Mouse (Mus musculus) bone marrow, adult 2 months (tissue): Measurements from ENCODE around the gene Dusp28.
A peak's percentile ranks its signal among the peaks of the same experiment; 100 is the strongest.

Experiments used
- CTCF ChIP-seq: fragments of 200-500 bp; IDR thresholded peaks from 2 replicates; pipeline ENCODE4 v1.5.1; 2011; ENCODE audit warnings: low read length, control low read depth; ENCODE audit not compliant: control insufficient read depth, insufficient read depth
- POLR2A ChIP-seq: fragments of 200-500 bp; IDR thresholded peaks from 2 replicates; pipeline ENCODE4 v1.6.1; 2011; ENCODE audit warnings: low read depth, mild to moderate bottlenecking, control low read depth, low read length, borderline replicate concordance; ENCODE audit not compliant: control insufficient read depth

DNA sequence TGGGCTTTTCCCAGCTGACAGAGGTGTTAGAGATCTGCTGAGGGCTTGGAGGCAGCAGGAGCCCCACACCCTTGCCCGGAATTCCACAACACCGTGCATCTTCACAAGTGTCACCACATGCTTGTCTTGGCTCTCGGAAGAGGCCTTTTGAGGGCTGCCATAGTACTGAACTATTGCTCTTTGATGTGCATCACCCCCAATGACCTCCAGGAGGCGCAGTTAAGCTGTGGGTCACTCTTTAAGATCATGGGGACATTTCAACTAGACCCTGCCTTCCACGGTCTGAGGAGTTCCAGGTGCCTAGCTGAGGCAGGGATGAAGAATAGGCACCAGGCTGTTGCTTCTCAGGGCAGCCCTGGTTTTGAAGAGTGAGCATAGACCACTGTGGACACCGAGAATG, 42.6 kb downstream of the Dusp28 start:
- TF ChIP-seq CTCF (peak; percentile 38; the same call in 1 of the 2 replicates), POLR2A (no peak)
